Mouse (Mus musculus): Measurements from ENCODE around the gene Ccr6. TPM values are rescaled to one million over a fixed set of nuclear protein-coding genes. Genes with fewer than 3 reads are reported as not detected.

Gene Ccr6
- 60.8 to 69.2 TPM (median 64.8 TPM) in 4 replicates for total RNA-seq (2023)

GRCm38 (mm10) chr17:8235743-8236142 is at the start of gene Ccr6:
TSS of gene Ccr6 (plus strand) at chr17:8236043.

GRCm38 (mm10) chr17:8282821-8283525 is 47.1 kb downstream of the Ccr6 start, which contains the start of gene Mpc1:
TSS of gene Mpc1 (plus strand) at chr17:8282904.

Other genes with a start within 250 kb of the Ccr6 start
- 0.30 to 0.98 TPM (median 0.72 TPM) in 3 of 4 replicates, not detected in the other for gene Gm49673, start 88.3 kb upstream of the Ccr6 start, total RNA-seq (2023)
- gene Rnaset2a, start 87.9 kb upstream of the Ccr6 start, total RNA-seq (2023) = 22.8 to 29.0 TPM (median 24.0 TPM) in 4 replicates
- 57.7 to 62.7 TPM (median 59.6 TPM) in 4 replicates for gene Fgfr1op, start 70.5 kb upstream of the Ccr6 start, total RNA-seq (2023)
- 47.2 to 55.8 TPM (median 52.2 TPM) in 4 replicates for gene Mpc1, start 46.9 kb downstream of the Ccr6 start, total RNA-seq (2023)
- gene Sft2d1, start 75.1 kb downstream of the Ccr6 start, total RNA-seq (2023) = 172 to 183 TPM (median 177 TPM) in 4 replicates
- gene Prr18, start 101.4 kb downstream of the Ccr6 start, total RNA-seq (2023) = 0.61 to 3.2 TPM (median 0.82 TPM) in 4 replicates
- gene T2, start 119.9 kb downstream of the Ccr6 start, total RNA-seq (2023) = not detected in 4 replicates
- not detected in 4 replicates for gene T, start 198.4 kb downstream of the Ccr6 start, total RNA-seq (2023)